In the genomic region with DNA sequence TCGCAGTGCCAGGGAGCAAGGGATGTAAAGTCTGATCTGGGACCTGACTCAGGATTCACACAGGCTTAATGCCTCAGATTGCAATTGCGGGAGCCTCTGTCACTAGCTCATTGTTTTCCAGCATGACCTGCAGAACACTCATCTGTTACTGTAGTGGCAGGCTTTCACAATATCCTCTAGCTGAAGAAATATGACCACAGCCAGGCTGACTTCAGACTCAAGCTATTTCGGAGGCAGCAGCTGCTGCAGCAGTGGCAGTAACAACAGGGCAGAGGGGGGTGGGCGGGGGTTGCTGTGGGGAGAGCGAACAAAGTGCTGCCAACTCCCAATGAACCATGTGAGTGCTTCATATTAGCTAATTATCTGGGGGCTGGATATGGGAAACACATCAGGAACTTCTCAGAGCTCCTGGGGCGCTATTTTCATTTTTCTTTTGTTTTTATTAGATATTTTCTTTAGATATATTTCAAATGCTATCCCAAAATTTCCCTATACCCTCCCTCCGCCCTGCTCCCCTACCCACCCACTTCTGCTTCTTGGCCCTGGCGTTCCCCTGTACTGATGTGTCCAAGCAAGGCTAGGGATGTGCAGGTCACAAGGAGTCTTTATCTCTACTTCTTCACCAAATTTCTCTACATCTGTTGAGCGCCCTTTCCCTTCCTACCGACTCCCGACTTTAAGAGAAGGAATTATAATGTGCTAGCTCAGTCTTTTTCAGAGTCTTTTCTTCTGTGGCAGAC, we compare ENCODE assay signal across 8 mouse cellular contexts.
DNase-seq lines count a peak whose midpoint lies in the region.

No protein-coding gene starts in this region.

- intact Hi-C loops in gastrocnemius, postnatal 36 days (cut with DNase I): no loop called here

- DNase-seq in gastrocnemius, adult 18-20 months (ENCODE audit: low spot score): peak; percentile 2
- DNase-seq in gastrocnemius, postnatal 36 days: no peak
- peak; percentile 77 for DNase-seq in 416B (ENCODE audit: low read depth)
- DNase-seq in fibroblast of lung, adult 2 months (ENCODE audit: low read depth): peak; percentile 77
- peak; percentile 31 for DNase-seq in lung, postnatal 10 days
- no peak for DNase-seq in layer of hippocampus, adult 8-10 months (ENCODE audit: low spot score in 2 of 2)
- DNase-seq in layer of hippocampus, postnatal 14 days (ENCODE audit: low spot score in 2 of 2): no peak
- no peak for DNase-seq in frontal cortex, postnatal 36 days (ENCODE audit: low spot score in 2 of 2)

Comparison
In these comparisons a context has a peak if more than half of its experiments do, and no peak if none do; other contexts are left out.
1. DNase-seq: peak in gastrocnemius, adult 18-20 months (single experiment), 416B (single experiment), fibroblast of lung, adult 2 months (single experiment) and lung, postnatal 10 days (single experiment); none in gastrocnemius, postnatal 36 days (0 of 2), layer of hippocampus, adult 8-10 months (0 of 2), layer of hippocampus, postnatal 14 days (0 of 2) and frontal cortex, postnatal 36 days (0 of 2).